Mouse (Mus musculus) spleen, adult 2 months (tissue): ENCODE measurements around the gene Mbnl1. TPM values are rescaled to one million over a fixed set of nuclear protein-coding genes. Genes with fewer than 3 reads are reported as not detected.

Experiments used
- DNase-seq, 2 experiments: peaks; one replicate each; pipeline versions ENCODE4 v3.0.0 to v3.0.0-alpha.2; 2012 to 2021; ENCODE audit warnings: low spot score in 2 of 2, low read depth in 1 of 2
- H3K27ac ChIP-seq: fragments of 200-500 bp; 2 replicates; pipeline ENCODE4 v1.5.1; 2012; ENCODE audit warnings: low read length, inconsistent platforms; ENCODE audit not compliant: insufficient read depth
- H3K27me3 ChIP-seq: fragments of 200-500 bp; 2 replicates; pipeline ENCODE4 v1.6.1; 2012; ENCODE audit warnings: mild to moderate bottlenecking, moderate library complexity, low read length, inconsistent platforms; ENCODE audit not compliant: control insufficient read depth, insufficient read depth
- H3K36me3 ChIP-seq: fragments of 200-500 bp; 2 replicates; pipeline ENCODE4 v1.6.1; 2012; ENCODE audit warnings: mild to moderate bottlenecking, low read length, inconsistent platforms; ENCODE audit not compliant: control insufficient read depth, insufficient read depth
- H3K4me1 ChIP-seq: fragments of 200-500 bp; 2 replicates; pipeline ENCODE4 v1.6.1; 2011; ENCODE audit warnings: inconsistent platforms; ENCODE audit not compliant: control insufficient read depth, insufficient read depth, insufficient read length
- H3K4me3 ChIP-seq: fragments of 200-500 bp; 2 replicates; pipeline ENCODE4 v1.5.1; 2011; ENCODE audit warnings: mild to moderate bottlenecking, inconsistent platforms; ENCODE audit not compliant: insufficient read depth, insufficient read length; ENCODE audit errors: extremely low read depth
- CTCF ChIP-seq: fragments of 200-500 bp; IDR thresholded peaks from 2 replicates; pipeline ENCODE4 v1.5.1; 2011; ENCODE audit warnings: mild to moderate bottlenecking, inconsistent platforms; ENCODE audit not compliant: insufficient read depth, insufficient read length, insufficient replicate concordance; ENCODE audit errors: extremely low read depth
- POLR2A ChIP-seq: fragments of 200-500 bp; IDR thresholded peaks from 2 replicates; pipeline ENCODE4 v1.6.1; 2011; ENCODE audit warnings: low read depth, low read length, inconsistent platforms
- WGBS: fragments of 180-500 bp; shearing (Covaris S2); methylation state at CpG from one replicate; pipeline ENCODE4 v1.1.7; 2018; 5-methylcytosine and 5-hydroxymethylcytosine counted together
- polyA plus RNA-seq: library from polyadenylated mRNA; depleted of rRNA; stranded (reverse); fragments of >200 nt; gene quantifications from 2 replicates; pipeline ENCODE4 v1.2.3, GENCODE M21; 2012

The Mbnl1 gene
- polyA plus RNA-seq, 1 experiment, result 159 TPM

GRCm38 (mm10) chr3:60501561-60502151, 29.0 kb downstream of the Mbnl1 start:
- 2% methylated on average over 29 of the region's 29 CpGs for WGBS
- TF ChIP-seq POLR2A, result no peak
- TF ChIP-seq CTCF, result no peak
- H3K4me1 ChIP-seq, result peaks cover 23% of the 10 kb centered on the region
- no peaks in the 10 kb centered on the region for H3K27me3 ChIP-seq
- peaks cover 1% of the 10 kb centered on the region; the same call in 1 of the 2 replicates for H3K36me3 ChIP-seq
- peak; percentile 29 to 63 for DNase-seq
- peak overlapping the region; percentile 93 for H3K27ac ChIP-seq
- peak overlapping the region; percentile 96 for H3K4me3 ChIP-seq

GRCm38 (mm10) chr3:60502155-60502987, 29.7 kb downstream of the Mbnl1 start:
- no peak for DNase-seq
- H3K4me3 ChIP-seq, result peak overlapping the region; percentile 96

GRCm38 (mm10) chr3:60503196-60503595, 30.6 kb downstream of the Mbnl1 start:
- WGBS, result 18% methylated on average over 7 of the region's 7 CpGs
- H3K36me3 ChIP-seq, result peaks cover 1% of the 10 kb centered on the region; the same call in 1 of the 2 replicates
- no peaks in the 10 kb centered on the region for H3K27me3 ChIP-seq
- no peak overlapping the region; the same call in 1 of the 2 replicates for H3K27ac ChIP-seq
- no peak for TF ChIP-seq CTCF
- TF ChIP-seq POLR2A, result no peak
- DNase-seq, result no peak
- H3K4me1 ChIP-seq, result peaks cover 25% of the 10 kb centered on the region
- peak overlapping the region; percentile 20 for H3K4me3 ChIP-seq

More at GRCm38 (mm10) chr3:60502155-60502987, 29.7 kb downstream of the Mbnl1 start:
- Histone ChIP-seq H3K4me1 (peaks cover 24% of the 10 kb centered on the region), H3K27me3 (no peaks in the 10 kb centered on the region), H3K27ac (peak overlapping the region; percentile 93), H3K36me3 (peaks cover 1% of the 10 kb centered on the region; the same call in 1 of the 2 replicates)
- TF ChIP-seq CTCF, result no peak
- TF ChIP-seq POLR2A, result no peak
- 19% methylated on average over 7 of the region's 7 CpGs for WGBS

- Histone ChIP-seq H3K4me3 (no peak overlapping the region), H3K4me1 (peaks cover 14% of the 10 kb centered on the region), H3K27me3 (no peaks in the 10 kb centered on the region), H3K36me3 (peaks cover 1% of the 10 kb centered on the region; the same call in 1 of the 2 replicates), H3K27ac (no peak overlapping the region; the same call in 1 of the 2 replicates)
- WGBS, result 44% methylated on average over 5 of the region's 5 CpGs
- TF ChIP-seq POLR2A (no peak), CTCF (no peak)
- no peak for DNase-seq
Observed at GRCm38 (mm10) chr3:60504775-60505430, 32.3 kb downstream of the Mbnl1 start.

- H3K27ac ChIP-seq, result no peak overlapping the region
- TF ChIP-seq CTCF, result no peak
- no peak for TF ChIP-seq POLR2A
- no peak for DNase-seq
- peaks cover 1% of the 10 kb centered on the region; the same call in 1 of the 2 replicates for H3K36me3 ChIP-seq
- H3K27me3 ChIP-seq, result no peaks in the 10 kb centered on the region
- WGBS, result 79% methylated on average over 5 of the region's 5 CpGs
- H3K4me1 ChIP-seq, result peaks cover 20% of the 10 kb centered on the region
- H3K4me3 ChIP-seq, result no peak overlapping the region
Observed at GRCm38 (mm10) chr3:60506821-60507220, 34.2 kb downstream of the Mbnl1 start.

- no peak for DNase-seq
- 90% methylated on average over 3 of the region's 3 CpGs for WGBS
- H3K36me3 ChIP-seq, result peaks cover 1% of the 10 kb centered on the region; the same call in 1 of the 2 replicates
- H3K4me3 ChIP-seq, result no peak overlapping the region
- H3K4me1 ChIP-seq, result peaks cover 20% of the 10 kb centered on the region
- no peak overlapping the region for H3K27ac ChIP-seq
- H3K27me3 ChIP-seq, result no peaks in the 10 kb centered on the region
- TF ChIP-seq POLR2A (no peak), CTCF (no peak)
Observed at GRCm38 (mm10) chr3:60507496-60507895, 34.9 kb downstream of the Mbnl1 start.
